Mouse (Mus musculus): Measurements from ENCODE around the gene Ensa. TPM values are rescaled to one million over a fixed set of nuclear protein-coding genes. Genes with fewer than 3 reads are reported as not detected.
A peak's percentile ranks its signal among the peaks of the same experiment; 100 is the strongest.
"Not testable (repeated sequence)": the region's sequence is repeated elsewhere in the genome, so short reads cannot be mapped to it uniquely, and the experiment has no call there.

Gene Ensa
- total RNA-seq, 2 experiments from 2014 or later: 74.3 to 79.9 TPM

GRCm38 (mm10) chr3:95636072-95636471 lies 11.3 kb downstream of the Ensa start:
- no peak for DNase-seq (ENCODE audit: low spot score in 2 of 2)

- DNase-seq (ENCODE audit: low spot score in 2 of 2): no peak
Measured at GRCm38 (mm10) chr3:95639694-95640093, 14.9 kb downstream of the Ensa start.

GRCm38 (mm10) chr3:95643097-95643496 lies 18.3 kb downstream of the Ensa start:
- no peak for DNase-seq (ENCODE audit: low spot score in 2 of 2)

- DNase-seq (ENCODE audit: low spot score in 2 of 2): no peak
Measured at GRCm38 (mm10) chr3:95645313-95646235, 20.8 kb downstream of the Ensa start.

- no peak for DNase-seq (ENCODE audit: low spot score in 2 of 2)
Measured at GRCm38 (mm10) chr3:95648016-95648415, 23.2 kb downstream of the Ensa start.

- DNase-seq (ENCODE audit: low spot score in 2 of 2): peak in 1 of 2 experiments; percentile 38
Measured at GRCm38 (mm10) chr3:95650276-95651032, 25.7 kb downstream of the Ensa start.

GRCm38 (mm10) chr3:95651033-95651373 lies 26.2 kb downstream of the Ensa start:
- no peak for DNase-seq (ENCODE audit: low spot score in 2 of 2)

GRCm38 (mm10) chr3:95651391-95652203 lies 26.8 kb downstream of the Ensa start:
- no peak for DNase-seq (ENCODE audit: low spot score in 2 of 2)

GRCm38 (mm10) chr3:95652204-95652811 lies 27.5 kb downstream of the Ensa start:
- DNase-seq (ENCODE audit: low spot score in 2 of 2): no peak

- no peak for DNase-seq (ENCODE audit: low spot score in 2 of 2)
Measured at GRCm38 (mm10) chr3:95652871-95653270, 28.1 kb downstream of the Ensa start.

GRCm38 (mm10) chr3:95653473-95654034 lies 28.8 kb downstream of the Ensa start:
- DNase-seq (ENCODE audit: low spot score in 2 of 2): no peak

- not testable (repeated sequence) for DNase-seq (ENCODE audit: low spot score in 2 of 2)
Measured at GRCm38 (mm10) chr3:95654371-95654770, 29.6 kb downstream of the Ensa start.

- DNase-seq (ENCODE audit: low spot score in 2 of 2): no peak
Measured at GRCm38 (mm10) chr3:95655437-95655836, 30.6 kb downstream of the Ensa start.

GRCm38 (mm10) chr3:95657108-95657507 lies 32.3 kb downstream of the Ensa start:
- no peak for DNase-seq (ENCODE audit: low spot score in 2 of 2)

- no peak for DNase-seq (ENCODE audit: low spot score in 2 of 2)
Measured at GRCm38 (mm10) chr3:95657711-95658110, 32.9 kb downstream of the Ensa start.

GRCm38 (mm10) chr3:95658236-95658867 lies 33.6 kb downstream of the Ensa start, which contains the start of gene Mcl1:
Gene Mcl1, plus strand, starts transcription at chr3:95658788.
- DNase-seq (ENCODE audit: low spot score in 2 of 2): peak; percentile 93 to 96

GRCm38 (mm10) chr3:95658868-95659712 lies 34.3 kb downstream of the Ensa start:
- peak; percentile 68 to 75 for DNase-seq (ENCODE audit: low spot score in 2 of 2)

GRCm38 (mm10) chr3:95659948-95660347 lies 35.2 kb downstream of the Ensa start:
- no peak for DNase-seq (ENCODE audit: low spot score in 2 of 2)
